Mouse (Mus musculus) gastrocnemius, postnatal 14 days (tissue): ENCODE data around the gene Mfsd13b. TPM values are rescaled to one million over a fixed set of nuclear protein-coding genes. Genes with fewer than 3 reads are reported as not detected.

Experiments
- DNase-seq: peaks from one replicate; pipeline ENCODE4 v3.0.0; 2021; ENCODE audit warnings: mixed read lengths
- intact Hi-C: fragments of 180-260 bp; cut with DNase I; formaldehyde crosslinking; loops from one replicate; pipeline ENCODE4 v1.15.1; 2025; ENCODE audit warnings: low total_unique reads
- total RNA-seq, 2 experiments: library from RNA; stranded (reverse); gene quantifications; 2 replicates each; pipeline ENCODE4 v1.2.3; 2021

The Mfsd13b gene
- total RNA-seq, 2 experiments from 2014 or later: not detected

DNA sequence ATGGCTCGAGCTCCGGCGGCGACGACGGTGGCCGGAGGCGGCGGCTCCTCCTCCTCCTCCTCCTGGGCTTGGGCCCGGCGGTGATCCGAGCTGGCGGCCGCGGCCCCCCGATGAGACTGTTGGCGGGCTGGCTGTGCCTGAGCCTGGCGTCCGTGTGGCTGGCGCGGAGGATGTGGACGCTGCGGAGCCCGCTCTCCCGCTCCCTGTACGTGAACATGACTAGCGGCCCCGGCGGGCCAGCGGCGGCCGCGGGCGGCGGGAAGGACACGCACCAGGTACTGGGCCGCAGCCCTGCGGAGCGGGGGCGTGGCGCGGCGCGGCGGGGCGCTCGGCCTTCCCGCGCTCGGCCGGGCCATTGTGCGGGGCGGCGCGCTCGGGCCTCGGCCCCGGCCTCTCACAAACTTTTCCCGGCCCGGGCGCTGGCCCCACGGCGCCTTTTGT is 52.4 kb downstream of the Mfsd13b start:
- DNase-seq: no peak
- intact Hi-C loops: loop anchor here (10.0 kb wide), 1 partner anchor 50 kb away; the partner anchor contains the start of genes Cdr2 and Mfsd13b

DNA sequence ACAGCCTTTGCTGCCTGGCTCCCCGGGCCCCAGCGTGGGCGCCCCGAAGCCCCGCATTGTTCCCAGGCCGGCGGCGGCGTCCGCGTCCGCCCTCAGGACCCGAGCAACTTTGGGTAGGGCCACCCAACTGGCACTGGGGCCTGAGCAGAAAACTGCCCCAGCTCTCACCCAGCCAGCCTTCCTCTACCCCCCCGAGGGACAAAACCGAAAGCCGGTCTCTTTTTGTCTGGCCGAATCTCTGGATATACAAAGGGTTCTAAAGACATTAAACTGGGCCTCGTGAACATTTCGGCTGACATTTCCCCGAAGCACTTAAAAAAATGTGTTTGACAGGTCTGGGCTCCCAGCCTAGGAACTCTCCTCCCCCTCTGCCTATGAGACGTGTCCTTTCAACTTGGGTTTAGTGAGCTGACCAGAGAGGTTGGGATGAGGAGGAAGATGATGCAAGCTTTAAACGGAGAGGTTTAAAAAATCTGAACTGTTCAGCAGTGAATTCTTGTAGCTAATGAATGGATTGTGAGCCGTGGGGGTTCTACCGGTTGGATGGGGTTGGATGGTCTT is 52.9 kb downstream of the Mfsd13b start:
- intact Hi-C loops: loop anchor here (10.0 kb wide), 1 partner anchor 50 kb away; the partner anchor contains the start of genes Cdr2 and Mfsd13b
- DNase-seq: no peak

DNA sequence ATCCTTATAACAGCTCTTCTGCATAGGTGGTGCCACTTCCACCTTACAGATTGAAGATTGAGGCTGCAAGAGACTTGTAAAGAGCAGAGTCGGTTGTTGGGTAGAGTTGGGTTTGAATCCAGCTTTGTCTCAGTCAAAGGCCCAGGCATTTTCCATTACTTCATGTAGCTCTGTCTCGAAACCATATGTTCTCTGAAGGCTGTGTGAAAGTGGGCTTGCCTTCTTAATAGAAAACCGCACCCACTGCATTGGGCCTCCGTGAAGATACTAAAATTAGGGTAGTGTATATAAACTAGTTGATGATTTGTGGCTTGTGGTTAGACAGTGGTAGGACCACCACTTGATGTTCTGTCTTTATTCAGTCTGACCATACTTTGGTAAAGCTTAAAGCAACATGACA is 58.3 kb downstream of the Mfsd13b start:
- DNase-seq: no peak
- intact Hi-C loops: no loop called here

- intact Hi-C loops: no loop called here
- DNase-seq: no peak
These were observed 59.7 kb downstream of the Mfsd13b start for GRCm38 (mm10) chr7:121041989-121042388.

- intact Hi-C loops: no loop called here
- no peak for DNase-seq
These were observed 60.7 kb downstream of the Mfsd13b start for GRCm38 (mm10) chr7:121043004-121043403.

- no peak for DNase-seq
- intact Hi-C loops: no loop called here
These were observed 61.2 kb downstream of the Mfsd13b start for GRCm38 (mm10) chr7:121043510-121043909.

GRCm38 (mm10) chr7:121044251-121044650 is 61.9 kb downstream of the Mfsd13b start:
- DNase-seq: no peak
- intact Hi-C loops: no loop called here

GRCm38 (mm10) chr7:121045671-121046453 is 63.6 kb downstream of the Mfsd13b start:
- DNase-seq: no peak
- intact Hi-C loops: no loop called here

- no peak for DNase-seq
- intact Hi-C loops: no loop called here
These were observed 65.3 kb downstream of the Mfsd13b start for GRCm38 (mm10) chr7:121047624-121048023.

GRCm38 (mm10) chr7:121053071-121053470 is 70.8 kb downstream of the Mfsd13b start:
- no peak for DNase-seq

DNA sequence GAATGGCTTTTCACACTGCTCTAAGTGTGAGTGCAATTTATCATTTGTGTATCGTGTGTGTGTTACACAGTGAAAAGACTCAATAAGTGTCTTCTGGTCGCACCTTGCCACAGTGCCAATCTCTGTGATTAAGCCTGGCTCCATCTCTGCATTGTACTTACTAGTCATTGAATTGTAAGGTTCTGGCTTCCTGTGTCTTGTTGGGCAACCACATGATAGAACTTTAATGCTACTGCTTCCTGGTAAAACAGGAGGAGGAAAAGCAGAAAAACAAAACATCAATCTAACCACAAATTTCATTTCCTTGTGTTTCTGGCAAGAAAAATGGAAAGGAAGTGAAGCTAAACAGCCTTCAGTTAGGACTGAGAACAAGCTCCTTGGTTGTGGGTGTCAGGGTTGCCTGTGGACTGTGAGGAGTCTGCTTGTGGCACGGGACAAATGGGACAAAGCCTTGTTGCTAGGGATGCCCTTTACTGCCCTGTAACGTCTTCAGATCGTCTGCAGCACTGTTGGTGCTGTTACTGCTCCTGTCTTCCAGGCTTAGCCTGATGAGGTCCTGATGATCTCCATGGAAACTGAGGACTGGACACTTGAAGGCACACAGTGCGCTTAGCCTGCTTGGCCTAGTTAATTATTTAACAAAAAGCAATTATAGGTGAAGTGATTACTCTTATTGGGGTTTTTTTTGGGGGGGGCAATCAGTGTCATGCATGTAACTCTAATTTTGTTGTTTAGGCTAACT is 77.3 kb downstream of the Mfsd13b start:
- intact Hi-C loops: loop anchor here (5.0 kb wide), 1 partner anchor 122 kb away; no protein-coding TSS in a partner anchor
- no peak for DNase-seq

More at GRCm38 (mm10) chr7:121053071-121053470, 70.8 kb downstream of the Mfsd13b start:
- intact Hi-C loops: no loop called here

GRCm38 (mm10) chr7:121064309-121064708 is 82.0 kb downstream of the Mfsd13b start:
- no peak for DNase-seq
- intact Hi-C loops: loop anchor here (5.0 kb wide), 1 partner anchor 127 kb away; no protein-coding TSS in a partner anchor

Other genes starting within 250 kb of the Mfsd13b start
- gene Vwa3a, start 243.2 kb upstream of the Mfsd13b start, total RNA-seq: under 1 TPM; 0.41 to 0.80 TPM
- under 1 TPM; 0.49 to 0.60 TPM for gene Gm5737, start 170.1 kb upstream of the Mfsd13b start, total RNA-seq
- gene Eef2k, start 139.7 kb upstream of the Mfsd13b start, total RNA-seq: 10 to 100 TPM; 50.3 to 61.8 TPM
- gene Polr3e, start 64.8 kb upstream of the Mfsd13b start, total RNA-seq: 10 to 100 TPM; 12.3 TPM
- 1 to 10 TPM; 4.1 to 6.2 TPM for gene Cdr2, start 197 bp upstream of the Mfsd13b start, total RNA-seq
- 10 to 100 TPM; 22.2 to 27.2 TPM for gene Mettl9, start 51.9 kb downstream of the Mfsd13b start, total RNA-seq
- gene Igsf6, start 92.1 kb downstream of the Mfsd13b start, total RNA-seq: 1 to 10 TPM in 1 of 2 experiments, under 1 TPM in 1; 0.74 to 1.1 TPM
- gene Otoa, start 99.1 kb downstream of the Mfsd13b start, total RNA-seq: under 1 TPM; 0.40 to 0.62 TPM